Mouse (Mus musculus) lung, embryonic 14.5 days (tissue): ENCODE results near the gene Adamtsl3. TPM values are rescaled to one million over a fixed set of nuclear protein-coding genes. Genes with fewer than 3 reads are reported as not detected.

ENCODE experiments used
- ATAC-seq: fragments of 200-750 bp; cut with Nextera tagmentation; 2 replicates; pipeline ENCODE4 v1.8.0; 2017; ENCODE audit warnings: mild to moderate bottlenecking, moderate TSS enrichment, moderate library complexity; ENCODE audit not compliant: insufficient read depth
- DNase-seq: peaks from one replicate; pipeline ENCODE4 v3.0.0-alpha.2; 2015
- H3K27ac ChIP-seq: fragments of 300-500 bp; sonication (generic); 2 replicates; pipeline ENCODE4 v1.5.1; 2014; ENCODE audit warnings: low read depth, mild to moderate bottlenecking, moderate library complexity
- H3K27me3 ChIP-seq: fragments of 300-500 bp; sonication (generic); 2 replicates; pipeline ENCODE4 v1.6.1; 2014; ENCODE audit warnings: low read length, control low read depth; ENCODE audit not compliant: insufficient read depth
- H3K36me3 ChIP-seq: fragments of 300-500 bp; sonication (generic); 2 replicates; pipeline ENCODE4 v1.6.1; 2014; ENCODE audit warnings: control low read depth; ENCODE audit not compliant: insufficient read depth
- H3K4me1 ChIP-seq: fragments of 300-500 bp; sonication (generic); 2 replicates; pipeline ENCODE4 v1.6.1; 2014; ENCODE audit warnings: antibody characterized with exemption, control low read depth; ENCODE audit not compliant: insufficient read depth
- H3K4me2 ChIP-seq: fragments of 300-500 bp; sonication (generic); 2 replicates; pipeline ENCODE4 v1.6.1; 2014; ENCODE audit warnings: mild to moderate bottlenecking
- H3K4me3 ChIP-seq: fragments of 300-500 bp; sonication (generic); 2 replicates; pipeline ENCODE4 v1.5.1; 2014; ENCODE audit warnings: low read depth, low read length
- H3K9ac ChIP-seq: fragments of 300-500 bp; sonication (generic); 2 replicates; pipeline ENCODE4 v1.6.1; 2014
- H3K9me3 ChIP-seq: fragments of 300-500 bp; sonication (generic); 2 replicates; pipeline ENCODE4 v1.6.1; 2016; ENCODE audit warnings: low read depth, low read length, control low read depth
- CTCF ChIP-seq: IDR thresholded peaks from 2 replicates; pipeline ENCODE4 v1.5.1; 2016; ENCODE audit warnings: antibody characterized with exemption, low read depth
- WGBS: fragments of 180-500 bp; shearing (Covaris S2); extraction: QIAGEN DNeasy Blood & Tissue Kit; methylation state at CpG from one replicate; pipeline ENCODE4 v1.1.7; 2014; 5-methylcytosine and 5-hydroxymethylcytosine counted together
- polyA plus RNA-seq: library from polyadenylated mRNA; unstranded; fragments of >200 nt; fragmentation: Nextera tagmentation; extraction: Ambion mirVana; gene quantifications from 2 replicates; pipeline ENCODE4 v1.2.1, GENCODE M21; 2014

The Adamtsl3 gene
- polyA plus RNA-seq, 1 experiment from 2014 or later: 0.58 TPM

- peak; percentile 49; the same call in 1 of the 2 replicates for ATAC-seq
- TF ChIP-seq CTCF: no peak
These were observed 167.0 kb downstream of the Adamtsl3 start for GRCm38 (mm10) chr7:82502511-82502910.

GRCm38 (mm10) chr7:82504101-82504500 is 168.6 kb downstream of the Adamtsl3 start:
- H3K4me3 ChIP-seq: no peak overlapping the region
- H3K36me3 ChIP-seq: no peaks in the 10 kb centered on the region
- peak; percentile 85 for ATAC-seq
- peaks cover 3% of the 10 kb centered on the region; the same call in 1 of the 2 replicates for H3K4me1 ChIP-seq
- H3K4me2 ChIP-seq: no peak overlapping the region
- H3K27me3 ChIP-seq: no peaks in the 10 kb centered on the region
- TF ChIP-seq CTCF: peak; percentile 89
- DNase-seq: peak; percentile 85
- no peak overlapping the region for H3K27ac ChIP-seq
- no peak overlapping the region for H3K9ac ChIP-seq
- H3K9me3 ChIP-seq: no peaks in the 10 kb centered on the region
- WGBS: 14% methylated on average over 4 of the region's 4 CpGs

More at GRCm38 (mm10) chr7:82502511-82502910, 167.0 kb downstream of the Adamtsl3 start:
- peaks cover 3% of the 10 kb centered on the region; the same call in 1 of the 2 replicates for H3K4me1 ChIP-seq
- no peaks in the 10 kb centered on the region for H3K9me3 ChIP-seq
- no peaks in the 10 kb centered on the region for H3K27me3 ChIP-seq
- no peak overlapping the region for H3K4me3 ChIP-seq
- H3K4me2 ChIP-seq: no peak overlapping the region
- DNase-seq: peak; percentile 54
- no peak overlapping the region for H3K9ac ChIP-seq
- no peak overlapping the region for H3K27ac ChIP-seq
- H3K36me3 ChIP-seq: no peaks in the 10 kb centered on the region
- WGBS: 17% methylated on average over 5 of the region's 5 CpGs

GRCm38 (mm10) chr7:82530583-82530982 is 195.1 kb downstream of the Adamtsl3 start:
- DNase-seq: no peak
- Histone ChIP-seq H3K27ac (no peak overlapping the region), H3K9me3 (no peaks in the 10 kb centered on the region), H3K27me3 (no peaks in the 10 kb centered on the region), H3K4me3 (no peak overlapping the region), H3K4me2 (no peak overlapping the region), H3K36me3 (no peaks in the 10 kb centered on the region), H3K9ac (no peak overlapping the region), H3K4me1 (no peaks in the 10 kb centered on the region)
- no peak for TF ChIP-seq CTCF
- no peak for ATAC-seq
- WGBS: 65% methylated on average over 5 of the region's 5 CpGs

GRCm38 (mm10) chr7:82531376-82531775 is 195.9 kb downstream of the Adamtsl3 start:
- WGBS: 75% methylated on average over 7 of the region's 7 CpGs

GRCm38 (mm10) chr7:82533188-82533587 is 197.7 kb downstream of the Adamtsl3 start:
- Histone ChIP-seq H3K4me2 (no peak overlapping the region), H3K4me1 (no peaks in the 10 kb centered on the region), H3K27me3 (no peaks in the 10 kb centered on the region), H3K4me3 (no peak overlapping the region), H3K36me3 (no peaks in the 10 kb centered on the region), H3K27ac (no peak overlapping the region), H3K9ac (no peak overlapping the region), H3K9me3 (no peaks in the 10 kb centered on the region)
- TF ChIP-seq CTCF: peak; percentile 36; the same call in 1 of the 2 replicates
- WGBS: 67% methylated on average over 4 of the region's 4 CpGs
- ATAC-seq (no peak), DNase-seq (peak; percentile 35)

More at GRCm38 (mm10) chr7:82531376-82531775, 195.9 kb downstream of the Adamtsl3 start:
- Histone ChIP-seq H3K4me3 (no peak overlapping the region), H3K4me1 (no peaks in the 10 kb centered on the region), H3K9ac (no peak overlapping the region), H3K9me3 (no peaks in the 10 kb centered on the region), H3K36me3 (no peaks in the 10 kb centered on the region), H3K27ac (no peak overlapping the region), H3K27me3 (no peaks in the 10 kb centered on the region), H3K4me2 (no peak overlapping the region)
- ATAC-seq: no peak
- DNase-seq: no peak
- TF ChIP-seq CTCF: no peak

- no peak for TF ChIP-seq CTCF
These were observed 198.4 kb downstream of the Adamtsl3 start for GRCm38 (mm10) chr7:82533747-82534504.

GRCm38 (mm10) chr7:82544390-82544919 is 209.0 kb downstream of the Adamtsl3 start:
- Histone ChIP-seq H3K4me1 (no peaks in the 10 kb centered on the region), H3K27ac (no peak overlapping the region), H3K4me3 (no peak overlapping the region), H3K9me3 (no peaks in the 10 kb centered on the region), H3K4me2 (no peak overlapping the region), H3K9ac (no peak overlapping the region), H3K27me3 (no peaks in the 10 kb centered on the region), H3K36me3 (no peaks in the 10 kb centered on the region)
- DNase-seq (no peak), ATAC-seq (no peak)
- 61% methylated on average over 6 of the region's 6 CpGs for WGBS
- TF ChIP-seq CTCF: no peak

More at GRCm38 (mm10) chr7:82533747-82534504, 198.4 kb downstream of the Adamtsl3 start:
- ATAC-seq: peak; percentile 95
- Histone ChIP-seq H3K36me3 (no peaks in the 10 kb centered on the region), H3K4me1 (no peaks in the 10 kb centered on the region), H3K4me2 (no peak overlapping the region), H3K27me3 (no peaks in the 10 kb centered on the region), H3K4me3 (no peak overlapping the region), H3K27ac (no peak overlapping the region), H3K9me3 (no peaks in the 10 kb centered on the region), H3K9ac (no peak overlapping the region)
- 30% methylated on average over 12 of the region's 12 CpGs for WGBS
- peak; percentile 96 for DNase-seq
